Mouse (Mus musculus) megakaryocyte, embryonic 14.5 days (primary cell): ENCODE measurements around the gene Josd2. TPM values are rescaled to one million over a fixed set of nuclear protein-coding genes. Genes with fewer than 3 reads are reported as not detected.
A peak's percentile ranks its signal among the peaks of the same experiment; 100 is the strongest.

Experiments used
- H3K27me3 ChIP-seq: replicated peaks from 2 replicates; pipeline ENCODE3; 2012; ENCODE audit warnings: inconsistent platforms
- H3K36me3 ChIP-seq: replicated peaks from 2 replicates; pipeline ENCODE3; 2012; ENCODE audit warnings: low read length, inconsistent platforms, mixed read lengths
- H3K4me1 ChIP-seq: 2 replicates; pipeline ENCODE4 v1.6.1; 2012; ENCODE audit warnings: inconsistent platforms
- H3K4me3 ChIP-seq: replicated peaks from 2 replicates; pipeline ENCODE3; 2012; ENCODE audit warnings: moderate library complexity, mild to moderate bottlenecking, inconsistent platforms
- H3K9me3 ChIP-seq: 2 replicates; pipeline ENCODE4 v1.6.1; 2012; ENCODE audit warnings: inconsistent platforms
- FLI1 ChIP-seq: IDR thresholded peaks from 2 replicates; pipeline ENCODE4 v1.6.1; 2012; ENCODE audit warnings: low read length, inconsistent platforms, mixed read lengths
- GATA1 ChIP-seq: IDR thresholded peaks from 3 replicates; pipeline ENCODE4 v1.6.1; 2012; ENCODE audit warnings: mixed read lengths, low read length, inconsistent platforms, borderline replicate concordance
- polyA plus RNA-seq: library from polyadenylated mRNA; stranded (reverse); fragments of >175 nt; gene quantifications from 2 replicates; pipeline ENCODE4 v1.2.3, GENCODE M21; 2012; ENCODE audit warnings: low replicate concordance; ENCODE audit not compliant: insufficient read depth

Gene Josd2
- 191 and 466 TPM in 2 replicates for polyA plus RNA-seq

GRCm38 (mm10) chr7:44467811-44468411, at the start of gene Josd2:
Gene Josd2, plus strand, starts transcription at chr7:44467980.
- peaks cover 26% of the 10 kb centered on the region for H3K36me3 ChIP-seq
- H3K27me3 ChIP-seq: peaks cover 34% of the 10 kb centered on the region
- TF ChIP-seq FLI1 (no peak), GATA1 (no peak)
- H3K4me1 ChIP-seq: peaks cover 48% of the 10 kb centered on the region
- no peaks in the 10 kb centered on the region for H3K9me3 ChIP-seq
- H3K4me3 ChIP-seq: peak within 1 kb of the TSS; percentile 96

GRCm38 (mm10) chr7:44427666-44428065, 40.1 kb upstream of the Josd2 start:
- no peaks in the 10 kb centered on the region for H3K9me3 ChIP-seq
- TF ChIP-seq GATA1 (no peak), FLI1 (no peak)
- H3K4me3 ChIP-seq: no peak overlapping the region
- H3K4me1 ChIP-seq: peaks cover 18% of the 10 kb centered on the region
- no peaks in the 10 kb centered on the region for H3K36me3 ChIP-seq
- peaks cover 82% of the 10 kb centered on the region for H3K27me3 ChIP-seq

GRCm38 (mm10) chr7:44428171-44428950, 39.4 kb upstream of the Josd2 start:
- TF ChIP-seq FLI1: no peak
- no peak for TF ChIP-seq GATA1
- H3K4me1 ChIP-seq: peaks cover 13% of the 10 kb centered on the region
- H3K27me3 ChIP-seq: peaks cover 83% of the 10 kb centered on the region
- H3K9me3 ChIP-seq: no peaks in the 10 kb centered on the region
- no peaks in the 10 kb centered on the region for H3K36me3 ChIP-seq
- H3K4me3 ChIP-seq: no peak overlapping the region

- Histone ChIP-seq H3K4me3 (no peak within 1 kb of the TSS), H3K9me3 (no peaks in the 10 kb centered on the region), H3K36me3 (no peaks in the 10 kb centered on the region), H3K4me1 (peaks cover 6% of the 10 kb centered on the region), H3K27me3 (peaks cover 88% of the 10 kb centered on the region)
- no peak for TF ChIP-seq FLI1
- TF ChIP-seq GATA1: no peak
Measured at GRCm38 (mm10) chr7:44428968-44429521, 38.7 kb upstream of the Josd2 start, which contains the start of gene Lrrc4b. Gene Lrrc4b, plus strand, starts transcription at chr7:44429018.

- Histone ChIP-seq H3K4me3 (no peak overlapping the region), H3K4me1 (peaks cover 4% of the 10 kb centered on the region; the same call in 1 of the 2 replicates), H3K36me3 (no peaks in the 10 kb centered on the region), H3K27me3 (peaks cover 92% of the 10 kb centered on the region), H3K9me3 (no peaks in the 10 kb centered on the region)
- TF ChIP-seq GATA1: no peak
- no peak for TF ChIP-seq FLI1
Measured at GRCm38 (mm10) chr7:44429534-44430488, 38.0 kb upstream of the Josd2 start.

- H3K27me3 ChIP-seq: peaks cover 91% of the 10 kb centered on the region
Measured at GRCm38 (mm10) chr7:44432550-44432949, 35.2 kb upstream of the Josd2 start.

GRCm38 (mm10) chr7:44433371-44433770, 34.4 kb upstream of the Josd2 start:
- Histone ChIP-seq H3K27me3 (peaks cover 91% of the 10 kb centered on the region), H3K36me3 (no peaks in the 10 kb centered on the region), H3K4me3 (no peak overlapping the region), H3K4me1 (peaks cover under 1% of the 10 kb centered on the region; the same call in 1 of the 2 replicates), H3K9me3 (no peaks in the 10 kb centered on the region)
- TF ChIP-seq FLI1: no peak
- no peak for TF ChIP-seq GATA1

More at GRCm38 (mm10) chr7:44432550-44432949, 35.2 kb upstream of the Josd2 start:
- Histone ChIP-seq H3K36me3 (no peaks in the 10 kb centered on the region), H3K4me1 (peaks cover 4% of the 10 kb centered on the region; the same call in 1 of the 2 replicates), H3K9me3 (no peaks in the 10 kb centered on the region), H3K4me3 (no peak overlapping the region)
- no peak for TF ChIP-seq GATA1
- TF ChIP-seq FLI1: no peak

GRCm38 (mm10) chr7:44434089-44434488, 33.7 kb upstream of the Josd2 start:
- no peak for TF ChIP-seq FLI1
- no peak for TF ChIP-seq GATA1
- Histone ChIP-seq H3K36me3 (no peaks in the 10 kb centered on the region), H3K9me3 (no peaks in the 10 kb centered on the region), H3K4me3 (no peak overlapping the region), H3K4me1 (no peaks in the 10 kb centered on the region), H3K27me3 (peaks cover 87% of the 10 kb centered on the region)

- TF ChIP-seq GATA1 (no peak), FLI1 (no peak)
- H3K4me1 ChIP-seq: no peaks in the 10 kb centered on the region
- H3K4me3 ChIP-seq: no peak overlapping the region
- no peaks in the 10 kb centered on the region for H3K36me3 ChIP-seq
- no peaks in the 10 kb centered on the region for H3K9me3 ChIP-seq
- peaks cover 87% of the 10 kb centered on the region for H3K27me3 ChIP-seq
Measured at GRCm38 (mm10) chr7:44435796-44436195, 32.0 kb upstream of the Josd2 start.
